Mouse (Mus musculus) stomach, embryonic 14.5 days (tissue): Measurements from ENCODE around the gene Tulp3. TPM values are rescaled to one million over a fixed set of nuclear protein-coding genes. Genes with fewer than 3 reads are reported as not detected.

Experiments
- ATAC-seq: fragments of 200-750 bp; cut with Nextera tagmentation; 2 replicates; pipeline ENCODE4 v1.8.0; 2017; ENCODE audit warnings: low read depth, moderate TSS enrichment; ENCODE audit not compliant: insufficient number of reproducible peaks, insufficient read depth, low FRiP score
- H3K27ac ChIP-seq: fragments of 300-500 bp; sonication (generic); 2 replicates; pipeline ENCODE4 v1.5.1; 2014; ENCODE audit warnings: mild to moderate bottlenecking, low read length, moderate library complexity, mixed read lengths
- H3K27me3 ChIP-seq: fragments of 300-500 bp; sonication (generic); 2 replicates; pipeline ENCODE4 v1.6.1; 2014; ENCODE audit warnings: low read length, control low read depth, mixed read lengths; ENCODE audit not compliant: control insufficient read depth, insufficient read depth
- H3K36me3 ChIP-seq: fragments of 300-500 bp; sonication (generic); 2 replicates; pipeline ENCODE4 v1.6.1; 2014; ENCODE audit warnings: mild to moderate bottlenecking, control low read depth, low read length, moderate library complexity, mixed read lengths; ENCODE audit not compliant: control insufficient read depth, insufficient read depth
- H3K4me1 ChIP-seq: fragments of 300-500 bp; sonication (generic); 2 replicates; pipeline ENCODE4 v1.6.1; 2014; ENCODE audit warnings: low read length, control low read depth, mixed read lengths; ENCODE audit not compliant: control insufficient read depth, insufficient read depth
- H3K4me2 ChIP-seq: fragments of 300-500 bp; sonication (generic); replicated peaks from 2 replicates; pipeline ENCODE4 v1.6.1; 2014; ENCODE audit warnings: low read depth, low read length, control low read depth
- H3K4me3 ChIP-seq: fragments of 300-500 bp; sonication (generic); 2 replicates; pipeline ENCODE4 v1.5.1; 2014; ENCODE audit warnings: low read depth, low read length, control low read depth
- H3K9ac ChIP-seq: fragments of 300-500 bp; sonication (generic); replicated peaks from 2 replicates; pipeline ENCODE4 v1.6.1; 2014; ENCODE audit warnings: low read depth, mild to moderate bottlenecking, control low read depth, low read length, moderate library complexity, mixed read lengths
- H3K9me3 ChIP-seq: fragments of 300-500 bp; sonication (generic); 2 replicates; pipeline ENCODE4 v1.6.1; 2016; ENCODE audit warnings: low read depth, low read length, control low read depth; ENCODE audit not compliant: control insufficient read depth
- WGBS: fragments of 180-500 bp; shearing (Covaris S2); extraction: QIAGEN DNeasy Blood & Tissue Kit; methylation state at CpG from one replicate; pipeline ENCODE4 v1.1.7; 2014; 5-methylcytosine and 5-hydroxymethylcytosine counted together
- polyA plus RNA-seq: library from polyadenylated mRNA; unstranded; fragments of >200 nt; fragmentation: Nextera tagmentation; extraction: Ambion mirVana; gene quantifications from 2 replicates; pipeline ENCODE4 v1.2.1, GENCODE M21; 2014

Gene Tulp3
- polyA plus RNA-seq, 1 experiment from 2014 or later, result 21.7 TPM

DNA sequence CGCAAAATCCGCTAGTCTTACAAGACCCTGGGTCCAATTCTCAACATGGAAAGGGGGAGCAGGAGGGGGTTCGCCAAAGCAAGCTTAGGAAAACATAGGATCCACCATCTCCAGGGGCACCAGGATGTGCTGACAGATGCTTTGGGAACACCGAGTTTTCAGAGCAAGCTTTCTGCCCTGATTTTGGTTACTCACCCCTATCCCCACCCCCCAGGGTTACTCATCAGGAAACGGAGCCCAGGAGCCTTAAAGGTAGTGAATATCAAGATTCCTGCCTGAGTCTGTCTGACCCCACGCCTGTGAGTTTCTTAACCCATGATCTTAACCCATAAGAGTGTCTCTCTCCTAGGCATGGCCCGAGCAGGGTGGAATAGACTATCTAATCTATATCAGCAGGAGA is 57.4 kb downstream of the Tulp3 start:
- H3K36me3 ChIP-seq, result no peaks in the 10 kb centered on the region
- H3K4me1 ChIP-seq, result peaks cover 12% of the 10 kb centered on the region; the same call in 1 of the 2 replicates
- ATAC-seq, result no peak
- no peaks in the 10 kb centered on the region for H3K27me3 ChIP-seq
- 38% methylated on average over 7 of the region's 7 CpGs for WGBS
- no peaks in the 10 kb centered on the region for H3K9me3 ChIP-seq
- H3K4me2 ChIP-seq, result no peak overlapping the region
- H3K4me3 ChIP-seq, result no peak overlapping the region
- H3K27ac ChIP-seq, result no peak overlapping the region
- H3K9ac ChIP-seq, result no peak overlapping the region

DNA sequence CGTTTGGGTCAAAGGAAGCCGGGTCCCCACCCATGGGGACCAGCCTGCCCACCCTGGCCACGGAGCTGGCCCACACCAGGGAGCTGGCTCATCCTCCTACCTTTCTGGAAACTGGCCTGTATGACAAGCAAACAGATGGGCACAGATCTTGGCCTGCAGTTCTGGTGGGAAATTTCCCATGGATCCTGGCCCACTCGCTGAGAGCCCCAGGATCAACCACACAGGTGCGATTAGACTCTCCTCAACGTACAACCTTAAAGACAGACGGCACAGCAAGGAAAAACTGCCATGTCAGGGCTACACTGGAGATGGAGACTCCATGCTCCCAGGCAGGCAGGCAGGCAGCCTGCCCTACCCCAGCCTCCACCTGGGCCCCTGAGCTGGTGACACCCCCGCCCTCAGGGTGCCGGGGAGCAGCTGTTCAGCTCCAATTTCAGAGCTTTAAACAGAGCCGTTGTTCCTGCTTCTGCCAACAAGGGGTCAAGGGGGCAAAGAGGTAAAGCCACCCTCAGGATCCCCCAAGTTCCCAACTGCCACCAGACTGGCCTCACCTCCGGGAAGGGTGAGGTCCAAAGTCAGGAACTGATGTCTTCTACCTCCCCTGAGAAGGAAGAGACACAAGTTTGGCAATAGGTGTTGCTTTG is 58.8 kb downstream of the Tulp3 start:
- Histone ChIP-seq H3K9ac (no peak overlapping the region), H3K4me3 (no peak overlapping the region), H3K4me2 (no peak overlapping the region), H3K4me1 (peaks cover 12% of the 10 kb centered on the region; the same call in 1 of the 2 replicates), H3K27me3 (no peaks in the 10 kb centered on the region), H3K27ac (no peak overlapping the region), H3K36me3 (no peaks in the 10 kb centered on the region), H3K9me3 (no peaks in the 10 kb centered on the region)
- ATAC-seq, result no peak
- 28% methylated on average over 11 of the region's 11 CpGs for WGBS

DNA sequence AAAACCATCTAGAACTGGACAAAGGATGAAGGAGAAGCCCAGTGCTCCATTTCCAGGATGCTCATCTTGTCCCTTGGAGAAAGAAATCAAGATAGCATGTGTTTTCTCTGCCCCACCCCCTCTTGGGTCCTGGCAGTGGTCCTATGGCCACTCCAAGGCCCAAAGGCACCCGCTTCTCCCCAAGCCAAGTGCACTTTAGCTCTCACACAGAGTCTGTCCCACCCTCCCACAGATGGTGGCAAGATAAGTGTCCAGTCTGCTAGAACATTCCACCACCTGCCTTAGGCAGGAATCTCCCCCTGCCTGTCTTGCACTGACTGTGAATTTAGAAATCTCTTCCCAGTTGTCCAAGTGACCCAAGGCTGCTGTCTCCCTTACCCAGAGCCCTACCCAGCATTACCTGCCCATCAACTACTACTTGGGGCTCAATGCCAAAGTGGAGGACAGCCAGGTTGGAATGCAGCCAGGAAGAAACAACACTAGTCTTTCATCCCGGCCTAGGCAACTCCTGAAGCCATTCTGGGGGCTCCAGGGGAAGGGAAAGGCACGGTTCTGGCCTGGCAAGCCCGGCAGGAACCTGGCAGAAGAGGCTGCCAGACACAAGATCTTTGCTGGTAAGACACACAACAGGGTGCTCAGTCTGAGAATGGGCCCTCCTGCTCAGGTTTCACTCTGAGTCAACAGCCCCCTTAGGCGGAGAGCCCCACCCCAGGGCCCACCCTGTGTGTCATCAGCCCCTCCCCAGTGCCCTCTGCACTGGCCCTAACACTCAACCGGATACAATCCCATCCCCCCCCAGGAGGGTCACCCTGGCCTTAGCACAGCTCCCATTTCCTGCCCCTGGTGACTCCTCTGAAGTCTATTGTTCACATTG is 59.5 kb downstream of the Tulp3 start:
- no peak overlapping the region for H3K4me3 ChIP-seq
- ATAC-seq, result peak; percentile 42; the same call in 1 of the 2 replicates
- H3K4me2 ChIP-seq, result no peak overlapping the region
- 30% methylated on average over 6 of the region's 6 CpGs for WGBS
- no peaks in the 10 kb centered on the region for H3K9me3 ChIP-seq
- H3K36me3 ChIP-seq, result no peaks in the 10 kb centered on the region
- H3K27ac ChIP-seq, result no peak overlapping the region
- peaks cover 12% of the 10 kb centered on the region; the same call in 1 of the 2 replicates for H3K4me1 ChIP-seq
- no peaks in the 10 kb centered on the region for H3K27me3 ChIP-seq
- H3K9ac ChIP-seq, result no peak overlapping the region

DNA sequence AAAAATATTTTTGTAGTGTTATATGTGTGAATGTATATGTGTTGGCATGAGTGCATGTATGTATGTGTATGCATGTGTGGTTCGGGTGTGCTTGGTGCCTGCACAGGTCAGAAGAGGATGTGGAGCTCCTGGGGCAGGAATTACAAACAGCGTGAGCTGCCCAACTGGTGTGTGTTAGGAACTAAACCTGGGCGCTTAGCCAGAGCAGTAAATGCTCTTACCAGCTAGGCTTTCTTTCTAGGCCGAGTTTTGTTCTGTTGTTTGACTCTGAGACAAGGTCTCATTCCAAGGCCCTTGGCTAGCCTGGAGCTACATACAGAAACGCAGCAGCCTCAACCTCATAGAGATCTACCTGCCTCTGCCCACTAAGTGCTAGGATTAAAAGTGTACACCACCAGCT is 64.4 kb downstream of the Tulp3 start:
- H3K9ac ChIP-seq, result no peak overlapping the region
- 83% methylated on average over 5 of the region's 5 CpGs for WGBS
- no peaks in the 10 kb centered on the region for H3K36me3 ChIP-seq
- no peak overlapping the region for H3K4me3 ChIP-seq
- H3K9me3 ChIP-seq, result no peaks in the 10 kb centered on the region
- no peak overlapping the region for H3K27ac ChIP-seq
- no peak overlapping the region for H3K4me2 ChIP-seq
- H3K27me3 ChIP-seq, result no peaks in the 10 kb centered on the region
- H3K4me1 ChIP-seq, result peaks cover 8% of the 10 kb centered on the region; the same call in 1 of the 2 replicates
- ATAC-seq, result no peak

DNA sequence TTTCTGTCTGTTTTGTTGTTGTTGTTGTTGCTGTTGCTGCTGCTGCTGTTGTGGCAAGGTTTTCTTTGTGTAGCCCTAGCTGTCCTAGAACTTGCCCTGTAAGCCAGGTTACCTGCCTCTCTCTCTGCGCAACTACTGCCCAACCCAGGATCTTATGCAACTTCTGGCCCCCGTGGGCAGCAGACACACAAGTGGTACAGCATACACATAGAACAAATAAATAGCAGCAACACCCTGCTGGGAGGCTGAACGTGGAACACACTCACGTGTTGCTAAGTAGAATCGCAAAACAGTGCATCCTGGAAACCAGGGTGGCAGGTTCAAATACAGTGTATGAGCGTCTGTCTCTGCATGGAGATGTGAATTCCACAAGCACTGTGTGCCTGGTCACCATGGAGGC is 67.0 kb downstream of the Tulp3 start:
- WGBS, result 92% methylated on average over 6 of the region's 6 CpGs
- peaks cover 14% of the 10 kb centered on the region; the same call in 1 of the 2 replicates for H3K4me1 ChIP-seq
- H3K27me3 ChIP-seq, result no peaks in the 10 kb centered on the region
- H3K36me3 ChIP-seq, result no peaks in the 10 kb centered on the region
- no peak overlapping the region for H3K4me2 ChIP-seq
- H3K4me3 ChIP-seq, result no peak overlapping the region
- H3K9me3 ChIP-seq, result no peaks in the 10 kb centered on the region
- no peak for ATAC-seq
- H3K27ac ChIP-seq, result no peak overlapping the region
- no peak overlapping the region for H3K9ac ChIP-seq

DNA sequence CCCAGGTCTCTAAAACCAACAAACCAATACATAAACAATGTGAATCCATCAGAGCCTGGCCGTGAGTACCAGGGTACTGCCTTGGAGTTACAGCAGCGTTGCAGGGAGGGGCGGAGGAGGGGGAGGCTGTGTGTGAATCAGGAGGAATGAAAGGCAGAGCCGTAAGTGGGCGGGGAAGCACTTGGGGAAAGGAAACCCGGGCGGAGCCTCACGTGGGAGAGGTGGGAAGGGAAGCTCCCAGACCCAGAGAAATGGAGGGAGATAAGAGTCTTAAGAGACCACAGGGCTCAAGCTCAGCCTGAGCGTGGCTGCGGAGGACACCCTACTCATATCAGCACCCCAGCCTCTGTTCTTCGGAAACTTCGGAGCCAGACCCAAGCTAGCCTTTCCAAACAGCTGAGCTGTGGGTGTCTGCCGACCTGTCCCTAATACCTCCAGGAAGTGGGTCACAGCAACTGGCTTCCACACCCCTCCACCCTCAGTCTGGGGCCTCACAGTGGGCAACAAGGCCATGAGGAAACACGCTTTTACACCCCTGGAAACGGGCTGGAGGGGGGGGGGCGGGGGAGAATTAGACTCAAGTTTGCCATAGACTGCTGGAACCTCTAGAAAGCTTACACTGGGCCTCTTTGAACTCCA is 69.7 kb downstream of the Tulp3 start:
- WGBS, result 6% methylated on average over 16 of the region's 16 CpGs
- H3K27me3 ChIP-seq, result no peaks in the 10 kb centered on the region
- H3K9ac ChIP-seq, result peak overlapping the region; percentile 12; the same call in 1 of the 2 replicates
- H3K36me3 ChIP-seq, result no peaks in the 10 kb centered on the region
- peak; percentile 92 for ATAC-seq
- peak overlapping the region; percentile 15 for H3K4me3 ChIP-seq
- peak overlapping the region; percentile 44 for H3K4me2 ChIP-seq
- no peaks in the 10 kb centered on the region for H3K9me3 ChIP-seq
- H3K4me1 ChIP-seq, result peaks cover 14% of the 10 kb centered on the region; the same call in 1 of the 2 replicates
- no peak overlapping the region for H3K27ac ChIP-seq

DNA sequence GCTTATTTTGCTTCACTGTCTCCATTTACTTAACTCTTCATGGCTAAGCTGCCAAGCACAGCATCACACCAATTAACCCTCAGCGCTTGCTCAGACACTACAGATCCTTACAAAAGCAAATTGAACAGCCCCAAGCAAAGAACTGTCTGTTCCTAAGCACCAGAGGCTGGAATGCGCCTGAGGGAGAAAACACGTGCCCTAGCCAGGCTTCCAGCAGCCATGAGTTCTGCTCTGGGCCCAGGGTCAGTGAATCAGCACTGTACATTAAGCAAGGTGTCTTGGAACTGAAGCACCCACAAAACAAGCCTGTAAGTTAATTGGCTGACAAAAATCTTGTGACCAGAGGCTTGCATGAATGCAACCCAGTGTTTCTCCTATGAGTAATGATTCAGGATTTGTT is 73.5 kb downstream of the Tulp3 start:
- H3K4me1 ChIP-seq, result peaks cover 14% of the 10 kb centered on the region; the same call in 1 of the 2 replicates
- H3K9me3 ChIP-seq, result no peaks in the 10 kb centered on the region
- 55% methylated on average over 3 of the region's 3 CpGs for WGBS
- no peak overlapping the region for H3K4me2 ChIP-seq
- H3K27ac ChIP-seq, result no peak overlapping the region
- no peak overlapping the region for H3K4me3 ChIP-seq
- no peaks in the 10 kb centered on the region for H3K36me3 ChIP-seq
- no peak overlapping the region for H3K9ac ChIP-seq
- H3K27me3 ChIP-seq, result no peaks in the 10 kb centered on the region
- no peak for ATAC-seq

DNA sequence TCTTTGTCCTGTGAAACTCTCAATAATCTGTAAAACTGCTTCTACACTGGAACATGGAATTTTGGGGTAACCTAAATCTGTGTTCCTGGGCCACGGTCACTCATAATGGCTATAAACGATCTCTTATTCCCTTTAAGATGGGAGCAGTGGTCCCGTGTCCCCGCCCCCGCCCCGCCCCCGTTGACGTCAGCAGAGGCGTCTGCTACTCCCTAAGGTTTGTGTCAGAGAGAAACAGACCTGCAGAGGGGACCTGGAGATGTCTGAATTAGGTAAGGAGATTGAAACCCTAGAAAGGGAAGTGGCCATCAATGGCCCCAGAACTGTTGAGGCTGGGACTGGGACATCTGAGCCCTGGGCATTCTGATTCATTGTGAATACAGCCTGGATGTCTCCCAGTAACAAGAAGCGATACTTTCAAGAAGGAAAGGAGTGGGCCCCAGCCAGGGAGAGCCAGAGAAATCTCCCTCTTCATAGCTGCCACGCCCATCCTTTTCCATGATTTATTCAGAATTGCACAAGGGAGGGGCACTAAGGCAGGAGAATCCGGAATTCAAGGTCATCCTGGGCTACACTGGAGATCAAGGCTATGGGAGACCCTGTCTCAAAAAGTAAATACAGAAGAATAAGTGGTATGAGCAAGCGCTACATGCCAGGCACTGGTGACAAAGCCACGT is 75.0 kb downstream of the Tulp3 start:
- H3K27ac ChIP-seq, result no peak overlapping the region
- 0 out of 2 replicates have a peak, but pooled peaks cover 3% of the 10 kb centered on the region for H3K4me1 ChIP-seq
- no peaks in the 10 kb centered on the region for H3K9me3 ChIP-seq
- no peak overlapping the region for H3K9ac ChIP-seq
- H3K4me2 ChIP-seq, result no peak overlapping the region
- no peak for ATAC-seq
- 45% methylated on average over 14 of the region's 14 CpGs for WGBS
- H3K4me3 ChIP-seq, result no peak overlapping the region
- H3K27me3 ChIP-seq, result no peaks in the 10 kb centered on the region
- no peaks in the 10 kb centered on the region for H3K36me3 ChIP-seq
